Mouse (Mus musculus): ENCODE data around the gene Tmod1.
A peak's percentile ranks its signal among the peaks of the same experiment; 100 is the strongest.

The Tmod1 gene

GRCm38 (mm10) chr4:46056163-46056562 is 17.4 kb downstream of the Tmod1 start:
- no peak for DNase-seq

GRCm38 (mm10) chr4:46061259-46061962 is 22.7 kb downstream of the Tmod1 start:
- peak; percentile 76 for DNase-seq

DNA sequence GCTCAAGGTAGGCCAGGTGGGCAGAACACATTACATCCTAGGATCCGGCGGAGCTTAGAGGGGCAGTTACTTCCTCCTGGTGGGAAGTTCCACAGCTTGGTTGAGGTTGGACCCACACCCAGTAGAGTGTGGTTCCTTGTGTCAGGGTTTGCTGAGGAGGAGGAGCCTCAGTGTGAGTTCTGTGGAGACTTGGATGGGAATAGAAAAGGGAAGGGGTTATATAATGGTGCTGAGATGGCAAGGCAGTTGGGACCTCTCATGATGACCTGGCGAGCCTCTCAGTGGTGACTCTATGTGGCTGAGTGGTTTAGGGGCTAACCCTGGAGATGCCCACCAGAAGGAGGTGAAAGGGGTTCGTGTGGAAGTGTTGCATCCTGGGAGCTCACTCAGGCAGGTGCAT is 25.1 kb downstream of the Tmod1 start:
- DNase-seq = no peak

- DNase-seq = no peak
Observed at GRCm38 (mm10) chr4:46064263-46064662, 25.5 kb downstream of the Tmod1 start.

- no peak for DNase-seq
Observed at GRCm38 (mm10) chr4:46064961-46065360, 26.2 kb downstream of the Tmod1 start.

DNA sequence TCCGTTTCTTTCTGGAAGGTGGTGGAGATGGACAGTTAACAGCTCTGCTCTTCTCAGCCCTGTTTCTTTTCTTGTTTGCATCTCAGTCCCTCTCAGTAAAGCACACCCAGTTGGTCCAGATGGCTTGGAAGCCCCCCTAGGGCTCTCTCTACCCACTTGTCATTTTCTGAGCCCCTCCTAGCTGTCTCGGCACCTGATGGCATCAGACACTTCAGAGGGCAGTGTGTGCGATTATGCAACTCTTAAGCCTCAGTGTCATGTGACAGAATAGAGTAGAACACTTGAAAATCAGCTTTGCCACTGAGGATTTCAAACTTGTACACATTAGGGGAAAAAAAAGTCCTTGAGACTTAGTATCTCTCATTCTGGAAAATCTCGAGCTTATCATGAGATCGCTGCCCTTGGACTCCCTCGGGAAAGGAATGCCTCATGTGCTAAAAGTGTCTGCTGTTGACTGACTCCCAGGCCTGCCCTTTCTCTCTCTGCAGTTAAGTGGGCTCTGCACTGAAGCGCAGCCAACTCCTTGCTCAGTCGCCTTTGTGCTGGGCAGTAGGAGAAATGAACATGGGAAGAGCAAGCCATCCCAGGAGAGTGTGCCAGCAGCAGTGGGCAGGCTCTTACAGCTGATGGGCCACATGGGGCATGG is 27.1 kb downstream of the Tmod1 start:
- no peak for DNase-seq

DNA sequence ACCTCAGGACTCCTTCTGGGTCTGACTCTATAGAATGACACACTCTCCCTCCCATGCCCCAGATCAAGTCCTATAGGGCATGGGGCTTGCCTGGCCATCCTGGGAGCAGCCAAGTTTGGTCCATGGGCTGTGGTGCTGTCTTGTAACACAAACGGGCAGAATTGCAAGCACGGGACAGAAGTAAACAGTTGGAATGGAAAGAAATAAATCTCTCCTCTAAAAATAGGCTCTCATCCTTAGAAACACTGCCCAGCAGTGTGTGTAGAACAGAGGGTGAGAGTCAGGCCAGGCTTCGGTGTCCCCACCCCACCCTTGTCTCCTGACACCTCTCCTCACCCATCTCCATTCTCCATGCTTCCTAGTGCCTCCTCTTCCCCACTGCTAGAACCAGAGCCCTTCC is 29.3 kb downstream of the Tmod1 start:
- no peak for DNase-seq

- peak; percentile 80 for DNase-seq
Observed at GRCm38 (mm10) chr4:46068573-46068972, 29.8 kb downstream of the Tmod1 start.

DNA sequence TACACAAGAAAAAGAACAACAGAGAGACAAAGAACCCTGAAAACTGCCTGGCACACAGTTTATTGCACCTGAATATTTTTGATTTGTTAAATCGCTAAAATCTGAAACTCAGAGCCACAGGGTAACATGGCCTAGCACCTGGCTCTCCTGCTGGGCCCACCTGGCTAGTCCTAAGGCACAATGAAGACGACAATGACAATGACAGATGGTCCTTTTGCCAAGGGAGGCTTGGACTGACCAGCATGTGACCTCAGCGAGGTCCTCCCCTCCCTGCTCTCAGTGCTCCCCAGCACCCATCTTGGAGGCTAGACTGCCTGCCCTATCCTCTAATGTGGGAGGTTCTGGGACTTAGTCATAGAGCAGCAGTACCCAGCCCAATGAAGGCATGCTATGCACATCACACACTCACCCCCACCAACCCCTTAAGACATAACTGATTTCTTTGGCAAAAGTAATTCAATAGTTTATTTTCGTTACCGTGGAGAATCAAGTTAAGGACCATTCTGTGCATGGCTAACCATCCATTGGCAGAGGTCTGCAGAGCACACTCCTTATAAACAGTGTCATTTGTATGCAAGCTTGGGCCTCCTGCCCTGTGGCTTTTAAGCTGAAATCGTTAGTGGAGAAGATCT is 31.2 kb downstream of the Tmod1 start:
- DNase-seq = peak; percentile 91

DNA sequence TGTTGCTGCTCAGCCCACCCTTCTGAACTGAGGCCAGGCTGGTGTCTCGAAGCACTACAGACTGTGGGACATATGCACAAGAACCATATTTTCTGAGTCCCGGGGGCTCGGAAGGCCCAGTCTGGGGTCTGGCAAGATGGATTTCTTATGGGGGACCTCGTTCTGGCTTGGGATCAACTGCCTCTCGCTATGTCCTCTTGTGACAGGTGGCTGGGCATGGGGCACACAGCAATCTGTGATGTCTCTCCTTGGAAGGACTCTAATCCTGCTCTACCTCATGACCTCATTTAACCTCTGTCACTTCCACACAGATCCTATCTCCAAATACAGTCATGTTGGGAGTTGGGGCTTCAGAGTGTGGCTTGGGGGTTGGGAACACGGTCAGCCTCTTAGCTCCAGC is 33.9 kb downstream of the Tmod1 start:
- DNase-seq = no peak

DNA sequence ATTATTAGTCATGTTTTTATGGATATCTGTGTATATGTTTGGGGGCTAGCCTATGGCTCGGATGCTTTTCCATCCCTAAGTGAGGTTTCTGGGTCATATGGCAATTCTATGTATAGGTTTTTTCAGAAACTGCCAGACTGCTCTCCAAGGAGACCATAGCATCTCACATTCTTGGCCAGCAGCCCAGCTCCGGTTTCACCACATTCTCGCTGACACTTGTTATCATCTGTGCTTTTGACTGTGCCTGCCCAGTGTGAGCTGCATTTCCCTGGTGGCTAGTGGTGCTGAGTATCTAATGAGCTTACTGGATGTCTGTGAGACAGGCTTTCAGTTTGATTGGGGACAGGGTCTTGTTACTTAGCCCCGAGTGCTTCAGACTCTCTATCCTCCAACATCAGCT is 35.0 kb downstream of the Tmod1 start:
- DNase-seq = peak; percentile 83

- no peak for DNase-seq
Observed at GRCm38 (mm10) chr4:46075664-46076063, 36.9 kb downstream of the Tmod1 start.

GRCm38 (mm10) chr4:46076892-46077291 is 38.2 kb downstream of the Tmod1 start:
- DNase-seq = no peak

GRCm38 (mm10) chr4:46080261-46080660 is 41.5 kb downstream of the Tmod1 start:
- DNase-seq = no peak

GRCm38 (mm10) chr4:46082555-46082954 is 43.8 kb downstream of the Tmod1 start:
- no peak for DNase-seq

- DNase-seq = peak; percentile 61
Observed at GRCm38 (mm10) chr4:46084416-46085172, 45.9 kb downstream of the Tmod1 start.

- peak; percentile 89 for DNase-seq
Observed at GRCm38 (mm10) chr4:46085223-46085811, 46.6 kb downstream of the Tmod1 start.

- DNase-seq = no peak
Observed at GRCm38 (mm10) chr4:46086718-46087426, 48.1 kb downstream of the Tmod1 start.

- peak; percentile 55 for DNase-seq
Observed at GRCm38 (mm10) chr4:46087427-46087771, 48.7 kb downstream of the Tmod1 start.

GRCm38 (mm10) chr4:46087852-46088251 is 49.1 kb downstream of the Tmod1 start:
- DNase-seq = peak; percentile 78

DNA sequence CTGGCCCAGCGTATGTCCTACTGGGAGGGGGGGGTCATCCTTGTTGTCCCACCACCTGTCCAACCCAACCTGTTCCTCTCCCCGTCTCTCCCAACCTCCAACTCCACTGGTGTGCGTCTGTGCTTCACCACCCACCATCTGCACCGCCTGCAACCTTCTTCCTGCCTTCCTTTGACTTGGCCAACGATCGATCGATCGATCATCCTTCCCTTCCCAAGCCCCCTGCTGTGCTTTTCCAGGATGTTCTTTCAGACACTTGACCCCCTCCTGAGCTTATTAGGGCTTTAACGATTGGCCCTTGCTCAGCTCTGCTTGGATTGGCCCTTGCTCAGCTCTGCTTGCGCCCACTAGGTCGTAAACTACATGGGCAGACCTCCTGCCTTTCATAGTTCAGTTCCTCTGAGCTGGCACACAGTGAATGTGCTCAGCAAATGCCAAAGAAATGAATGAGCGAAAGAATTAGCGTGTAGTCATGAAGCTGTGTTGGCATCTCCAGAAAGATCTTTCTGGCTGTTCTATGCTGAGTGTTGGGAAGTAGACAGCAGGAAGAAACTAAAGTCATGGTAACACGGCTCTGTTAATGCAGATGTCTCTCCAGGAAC is 50.9 kb downstream of the Tmod1 start:
- no peak for DNase-seq

Data from cerebellum, adult 9-10 months (tissue).